Mouse (Mus musculus): ENCODE data around the gene Trim27.

Trim27 gene

DNA sequence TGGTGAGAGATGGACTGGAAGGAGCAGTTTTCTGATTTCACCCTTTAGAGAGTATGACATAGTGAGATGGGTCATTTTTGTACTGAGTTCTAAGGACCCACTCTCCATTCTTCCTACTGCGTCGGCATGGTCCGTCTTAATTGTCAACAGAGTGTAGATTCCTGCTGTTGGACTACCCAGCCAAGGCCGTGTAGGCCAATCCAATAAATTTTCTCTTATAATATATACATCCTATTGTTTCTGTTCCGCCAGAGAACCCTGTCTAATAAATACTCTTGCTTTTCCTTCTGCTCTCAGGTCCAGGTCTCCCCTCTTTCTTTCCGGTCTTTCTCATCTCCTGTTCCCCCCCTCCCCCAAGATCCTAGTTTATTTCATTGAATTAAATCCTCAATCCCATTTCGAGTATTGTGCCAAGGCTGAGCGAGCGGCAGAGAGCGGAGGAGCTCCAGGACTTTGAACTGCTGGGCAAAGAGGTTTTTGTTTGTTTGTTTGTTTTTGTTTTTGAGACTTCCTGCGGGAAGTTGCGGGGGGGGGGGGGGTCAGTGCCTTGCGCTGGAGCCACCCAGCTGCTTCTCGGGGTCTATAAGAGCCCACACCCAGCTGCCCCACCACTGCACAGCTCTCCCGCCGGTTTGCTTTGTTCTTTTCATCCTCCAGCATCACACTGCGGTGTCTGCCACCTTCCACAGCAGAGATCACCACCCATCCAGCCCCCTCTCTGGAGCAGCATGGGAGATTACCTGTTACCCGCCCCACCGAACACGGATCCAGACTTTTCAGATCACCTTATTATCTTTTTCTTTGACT is 42.6 kb downstream of the Trim27 start:
- DNase-seq (ENCODE audit: low read depth): no peak

DNA sequence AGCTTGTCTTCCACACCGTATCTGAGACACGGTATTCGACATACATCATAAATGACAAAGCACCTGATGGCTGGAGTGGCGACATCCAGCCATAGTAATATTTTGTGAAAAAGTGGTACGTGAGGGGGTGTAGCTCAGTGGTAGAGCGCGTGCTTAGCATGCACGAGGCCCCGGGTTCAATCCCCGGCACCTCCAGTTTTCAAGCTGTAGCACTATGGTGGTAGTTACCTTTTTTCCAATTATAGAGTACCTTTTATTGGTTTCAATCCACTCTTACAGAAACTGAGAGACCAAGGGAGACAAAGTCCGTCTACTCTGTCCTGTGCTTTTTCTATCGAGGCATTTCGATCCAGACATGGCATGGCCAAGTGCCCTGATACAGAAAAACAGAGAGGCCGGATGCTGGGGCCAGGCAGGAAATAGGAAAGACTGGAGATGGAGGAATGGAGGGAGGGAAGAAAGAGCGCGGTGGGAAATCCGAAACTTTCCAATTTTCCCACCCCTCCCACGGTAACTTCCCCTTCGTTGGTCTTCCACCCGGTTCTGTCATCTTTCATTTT is 43.3 kb downstream of the Trim27 start:
- DNase-seq (ENCODE audit: low read depth): peak; percentile 87

DNA sequence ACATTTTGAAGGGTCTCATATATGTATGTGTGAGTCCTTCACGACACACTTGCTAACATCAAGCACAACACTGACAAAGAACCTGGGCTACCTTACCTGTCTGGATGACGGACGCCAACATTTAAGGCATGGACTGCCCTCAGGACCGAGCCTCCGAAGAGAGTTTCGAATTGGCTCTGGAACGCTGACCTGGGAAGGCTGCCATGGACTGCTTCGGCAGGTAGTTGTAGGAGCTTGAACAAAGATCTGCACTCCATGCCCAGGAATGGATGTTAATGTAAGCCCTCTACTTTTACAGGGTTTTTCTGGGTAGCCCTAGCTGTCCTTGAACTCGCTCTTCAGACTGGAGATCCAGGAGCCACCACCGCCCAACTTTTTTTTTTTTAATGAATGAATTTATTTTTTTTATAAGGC is 44.0 kb downstream of the Trim27 start:
- peak; percentile 32 for DNase-seq (ENCODE audit: low read depth)

DNA sequence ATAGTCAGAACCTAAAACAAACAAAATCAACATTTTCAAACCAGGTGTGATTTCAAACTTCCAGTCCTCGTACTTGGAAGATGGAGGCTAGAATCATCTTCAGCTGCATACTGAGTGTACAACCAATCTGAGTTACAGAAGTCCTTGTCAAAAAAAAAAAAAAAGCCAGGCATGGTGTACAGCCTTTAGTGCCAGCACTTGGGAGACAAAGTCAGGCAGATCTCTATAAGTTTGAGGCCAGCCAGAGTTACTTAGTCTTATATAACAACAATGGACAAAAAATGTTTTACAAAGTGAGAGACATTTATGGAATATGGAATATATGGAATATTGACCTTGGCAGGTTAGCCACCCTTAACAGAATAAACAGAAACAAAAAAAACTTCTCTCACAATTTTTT is 45.1 kb downstream of the Trim27 start:
- DNase-seq (ENCODE audit: low read depth): no peak

DNA sequence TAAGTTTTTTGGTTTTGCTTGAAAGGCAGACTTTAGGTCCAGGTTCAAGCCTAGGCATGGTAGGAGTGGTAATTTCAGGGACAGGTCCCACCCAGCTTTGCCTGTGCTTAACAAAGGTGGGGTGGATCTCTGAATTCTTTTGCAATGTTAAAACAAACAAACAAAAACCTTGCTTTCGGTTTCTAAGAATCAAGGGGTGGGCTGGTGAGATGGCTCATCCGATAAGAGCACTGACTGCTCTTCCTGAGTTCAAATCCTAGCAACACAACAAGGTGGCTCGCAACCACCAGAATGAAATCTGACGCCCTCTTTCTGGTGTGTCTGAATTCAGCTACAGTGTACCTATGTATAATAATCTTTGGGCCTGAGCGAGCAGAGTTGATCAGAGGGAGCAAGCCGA is 46.0 kb downstream of the Trim27 start:
- no peak for DNase-seq (ENCODE audit: low read depth)

DNA sequence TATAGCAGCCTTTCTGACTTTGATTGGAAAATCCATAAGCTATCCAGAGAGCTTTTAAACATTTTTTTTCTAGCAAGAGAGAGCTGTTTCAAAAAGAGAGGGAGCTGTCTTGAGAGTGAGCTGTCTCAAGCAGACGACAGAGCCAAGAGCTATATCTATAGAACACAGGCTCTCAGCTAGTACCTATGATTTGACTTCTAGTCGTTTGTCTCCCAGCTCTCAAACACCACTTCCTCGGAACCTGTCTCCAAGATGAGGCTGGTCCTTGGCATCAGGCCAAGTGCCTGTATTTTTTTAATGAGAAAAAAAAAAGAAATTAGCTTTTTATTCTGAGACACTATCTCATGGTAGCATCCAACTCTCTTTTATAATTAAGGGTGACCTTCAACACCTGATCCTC is 46.8 kb downstream of the Trim27 start:
- no peak for DNase-seq (ENCODE audit: low read depth)

DNA sequence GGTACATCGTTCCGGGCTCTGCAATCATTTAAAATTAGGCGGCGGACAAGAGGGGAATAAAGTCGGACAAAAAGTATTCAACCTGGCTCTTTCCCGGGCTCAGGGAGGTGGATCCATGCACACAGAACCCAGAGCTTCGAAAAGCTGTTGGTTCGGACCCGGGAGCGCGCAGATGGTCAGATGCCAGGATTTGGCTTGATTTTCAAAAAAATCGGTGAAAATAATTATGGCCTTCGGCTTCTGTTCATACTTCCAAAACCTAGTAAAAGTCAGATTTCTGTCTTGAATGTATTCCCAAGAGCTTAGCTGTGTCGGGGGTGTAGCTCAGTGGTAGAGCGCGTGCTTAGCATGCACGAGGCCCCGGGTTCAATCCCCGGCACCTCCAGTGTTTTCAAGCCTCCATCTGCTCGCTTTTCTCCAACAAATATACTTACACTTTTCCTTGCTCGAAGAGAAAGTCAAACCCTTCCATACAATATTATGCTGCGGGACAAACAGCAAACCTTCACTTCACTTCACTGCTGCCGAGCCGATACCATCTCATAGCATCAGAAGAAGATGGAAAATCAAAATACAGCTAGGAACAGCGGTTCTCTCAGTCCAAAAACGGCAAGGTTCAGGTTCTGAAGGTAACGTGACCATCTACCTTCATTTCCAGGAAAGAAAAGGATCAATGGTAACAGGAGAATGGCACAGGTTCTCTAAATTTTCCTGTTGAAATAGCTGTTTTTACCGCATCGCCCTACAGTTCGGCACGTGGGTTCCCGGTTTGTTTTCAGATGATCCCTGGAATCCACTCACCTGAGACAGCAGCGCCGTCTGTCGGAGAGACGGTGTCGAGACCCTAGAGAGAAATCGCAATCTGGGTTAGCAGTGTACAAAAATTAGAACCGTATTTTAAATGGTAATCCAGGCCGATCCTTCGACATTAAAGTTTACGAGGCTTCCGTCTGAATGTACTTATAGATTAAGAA is 54.8 kb downstream of the Trim27 start:
- DNase-seq (ENCODE audit: low read depth): peak; percentile 77

- DNase-seq (ENCODE audit: low read depth): no peak
Observed at GRCm38 (mm10) chr13:21236714-21237113, 57.5 kb downstream of the Trim27 start.

- DNase-seq (ENCODE audit: low read depth): no peak
Observed at GRCm38 (mm10) chr13:21237161-21237560, 57.9 kb downstream of the Trim27 start.

DNA sequence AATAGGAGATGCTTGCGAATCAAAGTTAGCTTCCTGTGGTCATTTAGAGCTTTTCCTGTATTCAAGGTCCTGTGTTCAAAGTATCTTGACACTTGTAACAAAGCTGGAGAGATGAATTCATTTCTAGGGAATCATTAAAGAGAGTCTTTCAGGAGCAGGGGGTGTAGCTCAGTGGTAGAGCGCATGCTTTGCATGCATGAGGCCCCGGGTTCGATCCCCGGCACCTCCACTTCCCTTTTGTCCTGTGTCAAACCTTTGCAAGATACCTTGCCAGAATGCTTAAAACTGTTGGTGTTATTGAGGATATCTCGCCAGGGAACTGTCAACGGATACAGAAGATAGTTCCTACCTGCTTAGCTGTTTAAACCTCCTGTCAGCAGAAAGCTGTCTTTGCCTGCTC is 61.5 kb downstream of the Trim27 start:
- no peak for DNase-seq (ENCODE audit: low read depth)

DNA sequence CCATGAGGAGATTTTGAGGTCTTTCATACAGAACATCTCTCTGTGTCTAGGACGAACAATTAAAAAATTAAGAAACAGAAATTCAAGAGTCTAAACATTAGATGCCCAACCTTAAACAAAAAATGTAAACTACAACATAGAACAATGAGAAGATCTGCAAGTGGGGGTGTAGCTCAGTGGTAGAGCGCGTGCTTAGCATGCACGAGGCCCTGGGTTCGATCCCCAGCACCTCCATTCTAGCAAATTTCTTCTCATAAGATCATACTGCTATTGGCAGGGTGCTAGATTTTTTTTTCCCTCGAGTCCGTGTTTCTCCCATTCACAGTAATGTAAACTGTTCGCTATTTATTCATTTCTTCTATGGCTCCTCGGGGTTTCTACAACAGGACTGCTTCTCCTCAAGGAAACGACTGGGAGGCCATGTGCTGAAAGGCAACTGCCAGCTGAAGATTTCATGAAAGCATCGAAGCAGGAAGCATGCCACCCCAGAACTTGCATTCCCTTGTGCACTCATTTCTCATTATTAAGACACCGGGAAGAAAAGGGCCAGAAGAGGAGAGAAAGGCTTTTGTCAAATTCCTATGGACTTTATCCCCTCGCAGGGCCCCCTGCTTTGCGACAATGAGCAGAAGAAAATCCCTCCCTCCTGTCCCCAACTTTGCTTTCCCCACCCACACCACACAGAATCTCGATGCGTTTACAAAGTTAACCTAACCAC is 63.3 kb downstream of the Trim27 start:
- DNase-seq (ENCODE audit: low read depth): no peak

DNA sequence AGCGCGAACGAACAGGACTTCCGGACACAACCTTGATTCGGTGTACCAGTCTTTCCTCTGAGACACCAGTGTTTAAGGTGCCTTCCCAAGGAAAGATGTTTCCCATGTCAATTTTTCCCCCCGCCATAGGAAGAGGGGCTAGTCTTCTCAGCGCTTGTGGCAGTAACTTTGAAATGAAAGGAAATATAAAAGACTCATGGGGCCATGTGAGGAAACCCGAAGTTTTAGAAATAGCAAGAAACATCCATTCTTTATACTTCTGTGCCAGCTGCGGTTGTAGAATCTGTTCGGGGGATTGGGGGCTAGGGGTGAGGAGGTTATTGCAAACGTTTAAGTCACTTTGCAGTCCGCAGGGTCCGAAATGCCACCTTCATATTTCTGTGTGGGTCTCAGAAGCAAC is 64.0 kb downstream of the Trim27 start:
- no peak for DNase-seq (ENCODE audit: low read depth)

GRCm38 (mm10) chr13:21244089-21244488 is 64.8 kb downstream of the Trim27 start:
- DNase-seq (ENCODE audit: low read depth): no peak

Data from induced T-regulatory cell, adult 2 months (primary cell).